Mouse (Mus musculus): ENCODE data around the gene Tfeb.

Gene Tfeb

GRCm38 (mm10) chr17:47711883-47712282 is 24.9 kb upstream of the Tfeb start:
- no peak for DNase-seq (ENCODE audit: low read depth, low spot score)

- no peak for DNase-seq (ENCODE audit: low read depth, low spot score)
Observed at GRCm38 (mm10) chr17:47712889-47713571, 23.8 kb upstream of the Tfeb start.

- DNase-seq (ENCODE audit: low read depth, low spot score) = no peak
Observed at GRCm38 (mm10) chr17:47715037-47715436, 21.8 kb upstream of the Tfeb start.

- no peak for DNase-seq (ENCODE audit: low read depth, low spot score)
Observed at GRCm38 (mm10) chr17:47721183-47721582, 15.6 kb upstream of the Tfeb start.

GRCm38 (mm10) chr17:47726566-47726965 is 10.3 kb upstream of the Tfeb start, which contains the start of gene Pgc:
TSS of gene Pgc (plus strand) at chr17:47726842.
- no peak for DNase-seq (ENCODE audit: low read depth, low spot score)

GRCm38 (mm10) chr17:47730633-47731575 is 5.9 kb upstream of the Tfeb start:
- DNase-seq (ENCODE audit: low read depth, low spot score) = no peak

GRCm38 (mm10) chr17:47735553-47736100 is 1.2 kb upstream of the Tfeb start:
- no peak for DNase-seq (ENCODE audit: low read depth, low spot score)

GRCm38 (mm10) chr17:47737271-47738065 is 638 bp downstream of the Tfeb start:
- peak; percentile 41 for DNase-seq (ENCODE audit: low read depth, low spot score)

- no peak for DNase-seq (ENCODE audit: low read depth, low spot score)
Observed at GRCm38 (mm10) chr17:47738066-47738878, 1.4 kb downstream of the Tfeb start.

- no peak for DNase-seq (ENCODE audit: low read depth, low spot score)
Observed at GRCm38 (mm10) chr17:47738879-47739798, 2.3 kb downstream of the Tfeb start.

- DNase-seq (ENCODE audit: low read depth, low spot score) = no peak
Observed at GRCm38 (mm10) chr17:47740186-47740585, 3.4 kb downstream of the Tfeb start.

GRCm38 (mm10) chr17:47742991-47743734 is 6.3 kb downstream of the Tfeb start:
- no peak for DNase-seq (ENCODE audit: low read depth, low spot score)

GRCm38 (mm10) chr17:47744086-47744485 is 7.3 kb downstream of the Tfeb start:
- no peak for DNase-seq (ENCODE audit: low read depth, low spot score)

- no peak for DNase-seq (ENCODE audit: low read depth, low spot score)
Observed at GRCm38 (mm10) chr17:47744746-47745368, 8.0 kb downstream of the Tfeb start.

- DNase-seq (ENCODE audit: low read depth, low spot score) = no peak
Observed at GRCm38 (mm10) chr17:47748791-47749553, 12.1 kb downstream of the Tfeb start.

- DNase-seq (ENCODE audit: low read depth, low spot score) = no peak
Observed at GRCm38 (mm10) chr17:47749626-47750025, 12.8 kb downstream of the Tfeb start.

- DNase-seq (ENCODE audit: low read depth, low spot score) = no peak
Observed at GRCm38 (mm10) chr17:47750101-47750500, 13.3 kb downstream of the Tfeb start.

- DNase-seq (ENCODE audit: low read depth, low spot score) = no peak
Observed at GRCm38 (mm10) chr17:47751811-47752210, 15.0 kb downstream of the Tfeb start.

Data from telencephalon, adult 2 months (tissue).